Mouse (Mus musculus) liver, postnatal 0 days (tissue): Measurements from ENCODE around the gene Speg. TPM values are rescaled to one million over a fixed set of nuclear protein-coding genes. Genes with fewer than 3 reads are reported as not detected.

ENCODE experiments used
- ATAC-seq: fragments of 200-750 bp; cut with Nextera tagmentation; 2 replicates; pipeline ENCODE4 v1.8.0; 2017; ENCODE audit warnings: mild to moderate bottlenecking, moderate library complexity
- DNase-seq: peaks from one replicate; pipeline ENCODE4 v3.0.0-alpha.2; 2016
- H3K27ac ChIP-seq: fragments of 300-500 bp; sonication (generic); 2 replicates; pipeline ENCODE4 v1.5.1; 2014; ENCODE audit warnings: antibody characterized with exemption, moderate library complexity, mild to moderate bottlenecking, low read depth
- H3K27me3 ChIP-seq: fragments of 300-500 bp; sonication (generic); 2 replicates; pipeline ENCODE4 v1.6.1; 2014; ENCODE audit warnings: low read length, control low read depth, mixed read lengths; ENCODE audit not compliant: insufficient read depth
- H3K36me3 ChIP-seq: fragments of 300-500 bp; sonication (generic); replicated peaks from 2 replicates; pipeline ENCODE4 v1.6.1; 2014; ENCODE audit warnings: mild to moderate bottlenecking, control low read depth, low read length, moderate library complexity, mixed read lengths; ENCODE audit not compliant: insufficient read depth
- H3K4me1 ChIP-seq: fragments of 300-500 bp; sonication (generic); 2 replicates; pipeline ENCODE4 v1.6.1; 2014; ENCODE audit warnings: antibody characterized with exemption, mild to moderate bottlenecking, control low read depth; ENCODE audit not compliant: insufficient read depth
- H3K4me2 ChIP-seq: fragments of 300-500 bp; sonication (generic); 2 replicates; pipeline ENCODE4 v1.6.1; 2014; ENCODE audit warnings: low read depth, mild to moderate bottlenecking, low read length, moderate library complexity, mixed read lengths
- H3K4me3 ChIP-seq: fragments of 300-500 bp; sonication (generic); 2 replicates; pipeline ENCODE4 v1.5.1; 2014; ENCODE audit warnings: low read depth, low read length
- H3K9ac ChIP-seq: fragments of 300-500 bp; sonication (generic); replicated peaks from 2 replicates; pipeline ENCODE4 v1.6.1; 2014; ENCODE audit warnings: mild to moderate bottlenecking, moderate library complexity
- H3K9me3 ChIP-seq: fragments of 300-500 bp; sonication (generic); 2 replicates; pipeline ENCODE4 v1.6.1; 2016; ENCODE audit warnings: mild to moderate bottlenecking, control low read depth, low read length, mixed read lengths
- CTCF ChIP-seq: sonication (generic); IDR thresholded peaks from 2 replicates; pipeline ENCODE4 v1.5.1; 2016; ENCODE audit warnings: antibody characterized with exemption, low read depth
- EP300 ChIP-seq: IDR thresholded peaks from 2 replicates; pipeline ENCODE4 v1.6.1; 2016; ENCODE audit warnings: antibody characterized with exemption, low read depth, mild to moderate bottlenecking
- WGBS: fragments of 180-500 bp; shearing (Covaris S2); extraction: QIAGEN DNeasy Blood & Tissue Kit; methylation state at CpG from one replicate; pipeline ENCODE4 v1.1.7; 2014; ENCODE audit not compliant: insufficient replicate concordance; 5-methylcytosine and 5-hydroxymethylcytosine counted together
- polyA plus RNA-seq: library from polyadenylated mRNA; unstranded; fragments of >200 nt; fragmentation: Nextera tagmentation; extraction: Ambion mirVana; gene quantifications from 2 replicates; pipeline ENCODE4 v1.2.1, GENCODE M21; 2015

Gene Speg
- polyA plus RNA-seq, 1 experiment from 2014 or later: 3.5 TPM

- DNase-seq (no peak), ATAC-seq (no peak)
- Histone ChIP-seq H3K36me3 (0 out of 2 replicates have a peak, but pooled peaks cover 6% of the 10 kb centered on the region), H3K9me3 (no peaks in the 10 kb centered on the region), H3K9ac (no peak overlapping the region), H3K27me3 (peaks cover 55% of the 10 kb centered on the region), H3K4me1 (peaks cover 22% of the 10 kb centered on the region), H3K27ac (no peak overlapping the region), H3K4me2 (peak overlapping the region; percentile 96), H3K4me3 (peak overlapping the region; percentile 66; the same call in 1 of the 2 replicates)
- 41% methylated on average over 3 of the region's 3 CpGs for WGBS
- no peak for TF ChIP-seq CTCF
- no peak for TF ChIP-seq EP300
These were observed 102.8 kb downstream of the Speg start for GRCm38 (mm10) chr1:75477966-75478290.

GRCm38 (mm10) chr1:75478497-75478896 lies 103.4 kb downstream of the Speg start:
- Histone ChIP-seq H3K27ac (peak overlapping the region; percentile 63), H3K27me3 (peaks cover 57% of the 10 kb centered on the region), H3K4me1 (peaks cover 22% of the 10 kb centered on the region), H3K9ac (peak overlapping the region; percentile 65), H3K9me3 (no peaks in the 10 kb centered on the region), H3K36me3 (0 out of 2 replicates have a peak, but pooled peaks cover 6% of the 10 kb centered on the region), H3K4me3 (peak overlapping the region; percentile 66), H3K4me2 (peak overlapping the region; percentile 96)
- WGBS: under 1% methylated on average over 21 of the region's 25 CpGs
- peak; percentile 2; the same call in 1 of the 2 replicates for ATAC-seq
- peak; percentile 55 for DNase-seq
- TF ChIP-seq CTCF: no peak; the same call in 1 of the 2 replicates
- TF ChIP-seq EP300: no peak

GRCm38 (mm10) chr1:75478916-75479634 lies 104.0 kb downstream of the Speg start, which contains the start of the genes Chpf and Tmem198:
Gene Chpf (minus strand): TSS chr1:75479307.
Gene Tmem198 (plus strand): TSS chr1:75479532.
- Histone ChIP-seq H3K9me3 (no peaks in the 10 kb centered on the region), H3K4me3 (peak within 1 kb of the TSS; percentile 66), H3K4me1 (peaks cover 22% of the 10 kb centered on the region), H3K9ac (peak within 1 kb of the TSS; percentile 65), H3K27me3 (peaks cover 60% of the 10 kb centered on the region), H3K36me3 (0 out of 2 replicates have a peak, but pooled peaks cover 6% of the 10 kb centered on the region), H3K27ac (peak within 1 kb of the TSS; percentile 63), H3K4me2 (peak within 1 kb of the TSS; percentile 96)
- peak; percentile 93 for DNase-seq
- 2% methylated on average over 59 of the region's 76 CpGs for WGBS
- peak; percentile 87 for ATAC-seq
- TF ChIP-seq CTCF: no peak
- no peak for TF ChIP-seq EP300

GRCm38 (mm10) chr1:75479635-75479989 lies 104.5 kb downstream of the Speg start:
- Histone ChIP-seq H3K27me3 (peaks cover 65% of the 10 kb centered on the region), H3K4me2 (peak overlapping the region; percentile 96), H3K9me3 (no peaks in the 10 kb centered on the region), H3K4me3 (peak overlapping the region; percentile 66), H3K4me1 (peaks cover 22% of the 10 kb centered on the region), H3K27ac (no peak overlapping the region), H3K9ac (no peak overlapping the region), H3K36me3 (0 out of 2 replicates have a peak, but pooled peaks cover 4% of the 10 kb centered on the region)
- DNase-seq (no peak), ATAC-seq (peak; percentile 7)
- 2% methylated on average over 21 of the region's 24 CpGs for WGBS
- TF ChIP-seq CTCF (0 out of 2 replicates have a peak, but pooled peaks have one; percentile 3), EP300 (no peak)

GRCm38 (mm10) chr1:75480036-75480435 lies 104.9 kb downstream of the Speg start:
- DNase-seq (peak; percentile 13), ATAC-seq (no peak)
- TF ChIP-seq CTCF (no peak), EP300 (no peak)
- Histone ChIP-seq H3K27ac (no peak overlapping the region), H3K36me3 (0 out of 2 replicates have a peak, but pooled peaks cover 3% of the 10 kb centered on the region), H3K4me1 (peaks cover 22% of the 10 kb centered on the region), H3K4me3 (no peak overlapping the region; the same call in 1 of the 2 replicates), H3K9ac (no peak overlapping the region), H3K27me3 (peaks cover 67% of the 10 kb centered on the region), H3K4me2 (peak overlapping the region; percentile 96), H3K9me3 (no peaks in the 10 kb centered on the region)
- WGBS: 22% methylated on average over 13 of the region's 13 CpGs

GRCm38 (mm10) chr1:75480735-75481134 lies 105.6 kb downstream of the Speg start:
- no peak for ATAC-seq
- Histone ChIP-seq H3K27me3 (peaks cover 74% of the 10 kb centered on the region), H3K36me3 (no peaks in the 10 kb centered on the region), H3K9ac (no peak overlapping the region), H3K9me3 (no peaks in the 10 kb centered on the region), H3K4me1 (peaks cover 22% of the 10 kb centered on the region), H3K4me2 (no peak overlapping the region), H3K27ac (no peak overlapping the region), H3K4me3 (no peak overlapping the region)
- TF ChIP-seq CTCF (no peak), EP300 (no peak)
- no peak for DNase-seq
- WGBS: 73% methylated on average over 7 of the region's 7 CpGs

Other genes with a start within 250 kb of the Speg start
- gene Slc23a3, start 241.4 kb upstream of the Speg start, polyA plus RNA-seq: 2.3 and 2.8 TPM in 2 replicates
- 43.8 and 47.4 TPM in 2 replicates for gene Cnppd1, start 232.6 kb upstream of the Speg start, polyA plus RNA-seq
- 51.2 and 54.9 TPM in 2 replicates for gene Retreg2, start 232.5 kb upstream of the Speg start, polyA plus RNA-seq
- 32.7 and 34.7 TPM in 2 replicates for gene Zfand2b, start 206.7 kb upstream of the Speg start, polyA plus RNA-seq
- 38.1 and 41.5 TPM in 2 replicates for gene Abcb6, start 194.9 kb upstream of the Speg start, polyA plus RNA-seq
- 8.0 and 9.8 TPM in 2 replicates for gene Ankzf1, start 183.1 kb upstream of the Speg start, polyA plus RNA-seq
- 17.6 and 17.8 TPM in 2 replicates for gene Atg9a, start 183.1 kb upstream of the Speg start, polyA plus RNA-seq
- gene Glb1l, start 164.5 kb upstream of the Speg start, polyA plus RNA-seq: 2.7 and 3.5 TPM in 2 replicates
- 88.3 and 101 TPM in 2 replicates for gene Stk16, start 164.5 kb upstream of the Speg start, polyA plus RNA-seq
- gene Tuba4a, start 155.4 kb upstream of the Speg start, polyA plus RNA-seq: 291 and 298 TPM in 2 replicates
- 0.18 TPM in 1 of 2 replicates, not detected in the other for gene A630095N17Rik, start 143.2 kb upstream of the Speg start, polyA plus RNA-seq
- gene Dnajb2, start 138.9 kb upstream of the Speg start, polyA plus RNA-seq: 29.0 and 31.0 TPM in 2 replicates
- 0.02 and 0.09 TPM in 2 replicates for gene Ptprn, start 110.8 kb upstream of the Speg start, polyA plus RNA-seq
- not detected in 2 replicates for gene Resp18, start 96.9 kb upstream of the Speg start, polyA plus RNA-seq
- 50.5 and 52.8 TPM in 2 replicates for gene Dnpep, start 57.3 kb upstream of the Speg start, polyA plus RNA-seq
- gene Des, start 15.0 kb upstream of the Speg start, polyA plus RNA-seq: 4.0 and 14.2 TPM in 2 replicates
- gene Gmppa, start 60.6 kb downstream of the Speg start, polyA plus RNA-seq: 21.0 and 22.0 TPM in 2 replicates
- gene Asic4, start 75.1 kb downstream of the Speg start, polyA plus RNA-seq: not detected in 2 replicates
- 3.1 and 3.3 TPM in 2 replicates for gene Chpf, start 104.0 kb downstream of the Speg start, polyA plus RNA-seq
- gene Tmem198, start 104.2 kb downstream of the Speg start, polyA plus RNA-seq: 0.08 TPM in 1 of 2 replicates, not detected in the other
- gene Obsl1, start 131.2 kb downstream of the Speg start, polyA plus RNA-seq: 3.4 and 4.5 TPM in 2 replicates
- 0.33 and 0.36 TPM in 2 replicates for gene Inha, start 131.8 kb downstream of the Speg start, polyA plus RNA-seq
- 3.3 TPM in 2 replicates for gene Stk11ip, start 146.2 kb downstream of the Speg start, polyA plus RNA-seq
- 0.40 and 0.42 TPM in 2 replicates for gene Slc4a3, start 171.0 kb downstream of the Speg start, polyA plus RNA-seq